Mouse (Mus musculus) mesoderm, embryonic 11.5 days (tissue): ENCODE data around the gene Phlpp1.
A peak's percentile ranks its signal among the peaks of the same experiment; 100 is the strongest.

ENCODE experiments used
- DNase-seq: peaks from one replicate; pipeline ENCODE4 v3.0.0-alpha.2; 2012; ENCODE audit warnings: low read depth, low spot score

Phlpp1 gene

DNA sequence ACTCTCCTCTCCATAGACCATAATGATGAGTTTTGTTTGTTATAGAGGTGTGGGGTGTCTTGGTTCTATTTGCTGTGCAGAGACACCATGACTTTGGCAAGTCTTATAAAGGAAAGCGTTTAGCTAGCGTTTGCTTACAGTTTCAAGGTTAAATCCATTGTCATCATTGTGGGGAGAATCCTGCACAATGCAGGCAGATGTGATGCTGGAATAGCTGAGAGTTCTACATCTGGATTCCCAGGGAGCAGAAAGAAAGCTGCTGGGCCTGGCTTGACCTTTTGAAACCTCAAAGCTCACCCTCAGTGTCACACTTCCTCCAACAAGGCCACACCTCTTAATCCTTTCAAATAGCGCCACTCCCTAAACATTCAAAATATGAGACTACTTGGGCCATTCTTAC is 7.4 kb upstream of the Phlpp1 start:
- no peak for DNase-seq

DNA sequence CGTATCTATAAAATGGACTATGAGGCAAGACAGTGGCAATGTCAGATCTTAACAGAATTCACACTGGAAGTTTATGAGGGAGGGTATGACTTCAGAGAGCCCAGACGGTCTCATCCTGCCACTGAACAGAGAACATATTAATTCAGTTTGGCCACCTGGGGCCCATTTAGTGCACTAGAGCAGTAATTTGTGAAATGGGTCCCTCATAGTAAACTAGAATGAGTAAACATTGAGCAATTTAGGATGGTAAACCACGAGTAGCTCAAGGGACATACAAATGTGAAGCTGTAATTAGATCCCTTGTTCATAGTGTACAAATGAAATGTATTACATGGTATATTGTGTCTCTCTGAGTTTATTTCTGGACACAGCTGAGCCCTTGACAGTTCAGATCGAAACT is 3.6 kb upstream of the Phlpp1 start:
- no peak for DNase-seq

DNA sequence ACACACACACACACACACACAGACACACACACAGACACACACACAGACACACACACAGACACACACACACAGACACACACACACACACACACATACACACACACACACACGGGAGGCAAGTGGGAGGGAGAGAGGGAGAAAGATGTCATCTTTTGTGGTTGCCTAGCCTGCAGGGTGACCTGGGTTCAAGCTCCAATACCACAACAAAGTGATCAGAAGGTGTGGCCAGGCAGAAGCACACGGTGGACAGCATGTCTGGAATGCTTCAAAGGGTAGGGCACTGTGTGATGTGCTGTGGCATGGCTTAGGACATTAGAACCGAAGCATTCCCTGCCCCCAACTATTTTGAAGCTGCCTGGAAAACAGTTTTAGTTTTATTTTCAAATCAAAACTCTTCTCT is 2.8 kb upstream of the Phlpp1 start:
- no peak for DNase-seq

DNA sequence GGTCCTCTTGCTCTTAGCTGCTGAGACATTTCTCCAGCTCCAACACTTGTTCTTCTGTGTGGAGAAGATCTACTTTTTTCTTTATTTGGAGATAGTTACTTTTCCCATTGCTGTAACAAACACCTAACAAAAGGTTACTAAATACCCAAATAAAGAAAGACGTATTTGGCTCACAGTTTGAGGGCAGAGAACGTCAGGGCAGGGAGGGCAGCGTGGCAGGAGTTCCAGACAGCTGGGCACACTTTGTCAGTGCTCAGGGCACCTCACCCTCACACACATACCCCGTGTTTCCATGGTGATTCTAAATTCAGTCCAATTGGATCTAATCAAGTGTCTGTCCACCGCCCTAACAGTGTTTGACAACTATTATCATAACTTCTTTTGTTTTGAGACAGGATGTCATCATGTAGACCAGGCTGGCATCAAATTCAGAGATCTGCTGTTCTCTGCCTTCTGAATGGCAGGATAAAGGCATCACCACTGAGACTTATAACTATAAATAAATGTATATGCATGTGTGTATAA is 1.7 kb upstream of the Phlpp1 start:
- no peak for DNase-seq

DNA sequence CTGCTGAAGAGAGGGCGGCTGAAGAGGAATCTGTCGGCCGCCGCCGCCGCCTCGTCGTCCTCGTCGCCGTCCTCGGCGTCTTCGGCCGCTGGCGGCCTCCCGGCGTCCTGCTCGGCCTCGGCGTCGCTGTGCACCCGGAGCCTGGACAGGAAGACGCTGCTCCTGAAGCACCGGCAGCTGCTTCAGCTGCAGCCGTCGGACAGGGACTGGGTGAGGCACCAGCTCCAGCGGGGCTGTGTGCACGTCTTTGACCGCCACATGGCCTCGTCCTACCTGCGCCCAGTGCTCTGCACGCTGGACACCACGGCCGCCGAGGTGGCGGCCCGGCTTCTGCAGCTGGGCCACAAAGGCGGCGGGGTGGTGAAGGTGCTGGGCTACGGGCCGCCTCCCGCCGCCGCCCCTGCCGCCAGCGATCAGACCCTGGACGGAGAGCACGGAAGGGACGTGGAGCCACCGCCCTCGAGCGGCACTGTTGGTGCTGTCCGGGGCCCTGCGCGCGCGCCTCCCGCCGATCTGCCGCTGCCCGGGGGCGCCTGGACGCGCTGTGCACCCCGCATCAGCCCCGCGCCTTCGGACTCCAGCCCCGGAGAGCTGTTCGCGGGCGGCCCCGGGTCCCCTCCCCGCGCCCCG is 864 bp downstream of the Phlpp1 start:
- peak; percentile 63 for DNase-seq

DNA sequence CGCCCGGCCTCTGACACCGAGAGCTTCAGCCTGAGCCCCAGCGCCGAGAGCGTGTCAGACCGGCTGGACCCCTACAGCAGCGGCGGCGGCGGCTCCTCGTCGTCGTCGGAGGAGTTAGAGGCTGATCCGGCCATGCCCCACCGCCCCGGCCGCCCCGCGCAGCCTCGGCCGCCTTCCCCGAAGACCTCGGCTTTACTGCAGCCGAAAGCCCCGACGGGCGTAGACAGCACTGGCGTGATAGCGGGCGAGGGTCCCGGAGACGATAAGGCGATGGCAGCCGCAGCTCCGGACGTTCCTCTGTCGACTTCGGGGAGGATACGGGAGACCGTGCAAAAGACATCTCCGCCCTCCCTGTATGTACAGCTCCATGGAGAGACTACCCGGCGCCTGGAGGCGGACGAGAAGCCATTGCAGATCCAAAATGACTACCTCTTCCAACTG is 1.4 kb downstream of the Phlpp1 start:
- no peak for DNase-seq

DNA sequence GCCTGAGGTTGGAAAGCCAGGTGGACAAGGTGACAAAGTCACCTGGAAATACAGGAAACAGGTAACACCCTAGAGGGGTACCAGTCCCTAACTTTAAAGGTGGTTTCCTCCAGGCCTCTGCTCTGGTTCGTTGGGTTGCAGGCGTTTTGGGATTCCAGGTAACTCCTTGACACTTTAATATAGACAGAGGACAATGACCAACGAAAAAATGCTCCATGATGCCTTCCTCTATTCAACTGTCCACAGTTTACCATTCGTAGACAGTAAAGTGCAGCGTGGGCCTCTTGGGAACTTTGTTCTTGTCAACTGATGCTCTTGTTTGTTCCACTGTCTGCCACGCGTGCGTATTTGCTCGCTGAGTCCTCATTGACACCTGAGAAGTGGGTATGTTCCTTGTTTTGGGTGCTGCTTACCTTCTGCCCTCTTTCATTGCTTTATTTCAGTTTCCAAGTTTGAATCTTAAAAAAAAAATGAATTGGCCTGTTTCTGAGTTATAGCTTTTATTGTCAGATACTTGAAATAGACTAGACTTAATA is 2.1 kb downstream of the Phlpp1 start:
- no peak for DNase-seq

DNA sequence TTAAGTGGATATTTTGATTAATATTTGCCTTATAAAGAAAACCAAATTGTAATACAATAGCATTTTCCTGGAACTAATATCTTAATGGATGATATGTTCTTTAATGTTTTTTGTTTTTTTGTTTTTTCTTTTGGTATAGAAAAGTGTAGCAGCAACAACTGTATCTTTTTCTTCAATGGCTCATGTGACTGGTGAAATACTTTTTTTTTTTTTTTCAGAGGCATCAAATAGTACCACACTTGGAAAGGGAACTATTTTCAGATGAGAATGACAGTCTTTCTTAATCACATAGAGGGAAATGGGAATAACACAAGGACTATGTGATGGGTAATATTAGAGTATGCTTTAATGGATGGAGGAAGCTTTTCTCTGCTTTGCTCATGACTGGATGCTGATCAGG is 3.0 kb downstream of the Phlpp1 start:
- DNase-seq = no peak

DNA sequence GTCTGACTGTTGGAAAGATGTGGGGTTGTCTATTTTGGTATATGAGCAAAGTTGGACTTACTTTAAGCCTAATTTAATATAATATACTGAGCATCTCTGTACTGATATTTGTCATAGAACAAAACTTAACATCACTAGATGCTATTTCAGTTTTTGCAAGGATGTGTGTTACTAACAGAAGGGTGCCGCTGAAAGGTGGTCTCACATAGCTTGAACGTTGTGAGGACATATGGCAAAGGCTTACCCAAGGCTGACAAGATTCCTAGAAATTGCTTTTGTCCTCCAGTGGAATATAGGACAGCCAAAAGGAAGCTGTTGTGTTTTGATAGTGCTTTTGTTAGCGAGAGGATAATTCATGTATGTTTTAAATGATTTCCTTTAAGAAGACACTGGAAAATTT is 3.8 kb downstream of the Phlpp1 start:
- DNase-seq = no peak

DNA sequence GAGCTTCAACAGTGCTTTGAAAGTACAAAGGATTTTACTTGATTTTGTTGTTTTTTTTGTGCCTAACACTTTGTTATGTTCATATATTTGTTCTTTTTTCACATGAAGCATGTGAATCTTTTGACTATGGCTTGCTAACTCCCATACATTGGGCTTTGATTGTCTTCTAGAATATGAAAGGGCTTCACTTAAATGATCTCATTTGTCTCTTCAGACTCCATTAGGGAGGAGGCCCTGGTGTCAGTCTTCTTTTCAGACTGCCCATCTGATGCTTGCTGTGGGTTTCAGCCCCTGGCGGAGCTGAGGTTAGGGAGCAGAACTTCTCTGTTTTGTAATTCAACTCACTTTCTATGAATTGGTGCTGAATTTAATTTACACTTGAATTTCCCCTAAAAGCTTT is 5.2 kb downstream of the Phlpp1 start:
- no peak for DNase-seq

DNA sequence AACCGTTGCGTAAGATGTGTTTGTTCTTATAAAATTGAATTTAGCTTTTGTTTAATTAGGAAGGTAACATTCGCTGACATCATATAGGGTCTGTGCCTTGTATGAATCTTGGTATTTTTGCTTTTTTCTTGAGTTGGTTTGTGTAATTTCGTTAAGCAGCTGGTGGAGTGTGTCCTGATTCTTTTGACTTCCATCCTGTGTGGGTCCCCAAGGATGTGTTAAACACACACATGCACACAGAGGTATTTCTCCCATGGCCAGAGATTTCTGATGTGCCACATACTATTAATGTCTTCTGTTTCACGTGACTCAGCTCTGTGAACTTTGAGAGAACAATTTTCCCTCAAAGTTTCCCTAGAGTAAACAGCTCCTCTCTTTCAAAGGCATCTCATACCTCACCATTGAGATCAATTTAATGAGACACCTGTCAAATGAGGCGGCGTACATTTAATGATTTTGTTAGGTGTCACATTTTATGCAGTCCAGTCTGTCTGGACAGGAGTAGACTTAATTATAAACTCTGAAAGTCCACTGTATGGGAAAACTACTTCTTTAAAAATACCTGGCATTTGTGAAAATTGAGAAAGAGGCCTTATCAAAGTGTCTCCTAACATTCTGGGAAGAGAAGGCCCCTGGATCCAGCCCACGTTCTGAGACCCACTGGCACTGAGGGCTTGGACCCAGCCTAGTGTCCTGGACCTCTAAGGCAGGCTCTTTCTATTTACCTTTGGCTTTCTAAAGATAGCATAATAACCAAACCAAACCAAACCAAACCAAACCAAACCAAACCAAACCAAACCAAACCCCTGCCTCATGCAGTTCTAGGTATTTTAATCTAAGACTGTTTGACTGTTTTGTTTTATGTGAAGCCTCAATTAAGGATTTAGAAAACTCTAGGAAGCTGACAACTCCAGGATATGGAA is 6.6 kb downstream of the Phlpp1 start:
- no peak for DNase-seq

DNA sequence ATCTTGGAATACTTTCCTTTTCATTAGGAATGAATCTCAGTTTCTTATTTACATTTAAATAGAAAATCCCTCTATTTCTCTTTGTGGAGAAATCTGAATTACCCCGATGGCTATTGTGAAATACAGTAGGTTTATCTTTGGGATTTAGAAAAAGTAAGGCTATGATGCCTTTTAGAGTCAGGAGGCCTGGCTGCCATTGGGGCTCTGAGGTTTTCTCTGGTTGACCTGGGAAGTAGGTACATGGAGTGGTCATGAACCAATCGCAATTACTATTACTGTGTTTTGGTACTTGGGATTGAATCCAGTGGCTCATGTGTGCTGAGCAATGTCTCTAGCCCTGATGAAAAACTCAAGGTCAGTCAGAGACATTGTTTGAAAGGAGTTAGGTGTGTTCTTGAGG is 12.1 kb downstream of the Phlpp1 start:
- no peak for DNase-seq

DNA sequence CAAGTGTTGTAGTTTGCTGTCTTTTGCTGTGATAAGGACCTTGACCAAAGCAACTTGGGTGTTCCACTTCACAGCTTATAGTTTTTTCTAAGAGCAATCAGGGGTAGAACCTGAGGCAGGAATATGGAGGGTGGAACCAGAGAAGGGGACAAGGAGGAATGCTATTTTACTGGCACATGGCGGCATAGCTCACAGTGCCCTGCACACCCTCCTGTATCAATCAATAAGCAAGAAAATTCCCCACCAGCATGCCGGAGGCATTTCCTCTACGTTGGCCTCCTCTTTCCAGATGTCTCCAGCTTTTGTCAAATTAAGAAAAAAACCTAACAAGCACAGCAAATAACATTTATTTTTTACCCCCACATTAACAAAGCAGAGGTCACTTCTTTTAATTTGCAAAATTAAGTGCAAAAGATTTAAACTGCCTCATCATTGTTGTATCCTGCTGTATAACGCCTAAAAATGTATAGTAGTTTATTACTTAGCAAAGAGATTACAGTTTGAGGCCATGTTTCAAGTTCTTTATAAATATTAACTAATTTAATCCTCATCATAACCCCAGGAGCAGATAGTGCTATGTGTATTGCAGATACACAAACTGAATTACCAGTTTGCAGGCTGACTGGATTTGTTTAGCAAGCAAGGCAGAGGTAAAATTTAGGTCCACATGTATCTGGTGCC is 13.4 kb downstream of the Phlpp1 start:
- no peak for DNase-seq

DNA sequence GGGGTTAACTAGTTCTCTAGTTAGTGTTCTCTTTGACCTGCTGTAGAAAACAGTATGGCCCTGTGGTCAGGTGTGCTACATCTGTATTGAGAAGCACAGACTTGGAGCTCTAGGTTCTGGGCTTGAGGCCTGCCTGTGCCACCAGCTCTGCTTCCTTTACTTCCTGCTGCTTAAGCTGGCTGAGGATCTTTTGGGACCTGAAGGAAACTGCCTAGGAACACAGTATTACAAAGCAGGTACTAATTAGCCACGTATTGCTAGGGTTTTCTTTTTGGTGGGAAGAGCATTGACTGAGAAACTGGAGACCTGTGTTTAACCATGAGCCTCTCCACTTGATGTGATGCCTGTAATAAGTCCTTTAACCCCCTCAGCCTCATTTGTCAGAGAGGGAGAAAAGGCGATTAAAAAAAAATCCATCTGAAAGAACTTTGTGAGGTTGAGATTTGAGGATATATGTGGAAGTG is 13.9 kb downstream of the Phlpp1 start:
- DNase-seq = no peak

DNA sequence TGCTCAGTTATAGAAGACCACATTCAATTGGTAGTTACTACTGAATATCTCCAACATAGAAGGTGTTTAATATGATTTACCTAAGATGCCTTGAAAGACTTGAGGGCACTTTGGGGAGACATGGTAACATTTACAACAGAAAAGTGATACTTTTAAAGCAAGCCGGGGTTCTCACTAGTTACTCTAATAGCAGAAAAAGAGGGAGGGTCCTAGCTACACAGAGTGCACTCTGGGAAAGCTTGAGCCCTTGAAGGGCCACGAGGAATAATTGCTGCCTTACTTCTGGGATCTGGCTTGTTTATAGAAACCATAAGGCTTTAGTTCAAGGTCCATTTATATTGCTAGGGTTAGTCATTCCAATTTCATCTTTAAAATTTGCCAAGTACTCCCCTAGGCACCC is 14.5 kb downstream of the Phlpp1 start:
- no peak for DNase-seq

DNA sequence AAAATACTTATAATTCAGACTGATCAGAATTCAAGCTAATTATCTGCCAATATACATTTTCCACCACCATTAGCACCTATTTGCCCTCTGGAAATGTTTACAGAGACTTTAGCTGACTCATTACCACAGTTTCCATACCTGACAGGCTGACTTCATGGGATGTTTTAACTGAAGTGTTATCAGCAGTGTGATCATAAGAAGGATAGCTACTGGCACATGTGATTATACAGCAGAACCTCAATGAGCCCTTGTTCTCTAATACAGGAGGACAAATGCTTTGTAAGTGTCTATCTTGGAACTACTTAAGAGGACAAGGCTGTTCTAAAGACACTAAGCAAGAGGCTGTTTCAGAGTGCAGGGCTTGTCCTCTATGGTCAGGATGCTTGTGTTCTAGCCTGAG is 15.9 kb downstream of the Phlpp1 start:
- DNase-seq = no peak

DNA sequence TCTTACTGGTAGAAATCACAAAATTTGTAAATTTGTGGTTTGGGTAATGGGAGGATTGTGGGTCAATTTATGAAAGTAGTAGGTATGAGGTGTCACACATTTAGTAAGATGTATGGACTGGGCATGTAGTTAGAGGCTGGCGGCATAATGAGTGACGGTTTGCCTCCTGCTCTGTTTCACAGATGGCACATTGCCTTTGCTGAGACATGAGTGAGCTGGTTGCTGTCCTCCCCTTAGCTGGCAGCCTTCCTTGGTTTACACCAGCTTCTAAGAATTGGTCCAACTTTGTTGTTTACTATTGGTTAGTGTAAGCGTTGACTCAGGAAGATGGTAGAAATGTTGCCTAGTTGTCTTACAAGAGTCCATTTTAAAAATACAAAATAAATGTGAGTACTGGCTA is 17.2 kb downstream of the Phlpp1 start:
- no peak for DNase-seq

DNA sequence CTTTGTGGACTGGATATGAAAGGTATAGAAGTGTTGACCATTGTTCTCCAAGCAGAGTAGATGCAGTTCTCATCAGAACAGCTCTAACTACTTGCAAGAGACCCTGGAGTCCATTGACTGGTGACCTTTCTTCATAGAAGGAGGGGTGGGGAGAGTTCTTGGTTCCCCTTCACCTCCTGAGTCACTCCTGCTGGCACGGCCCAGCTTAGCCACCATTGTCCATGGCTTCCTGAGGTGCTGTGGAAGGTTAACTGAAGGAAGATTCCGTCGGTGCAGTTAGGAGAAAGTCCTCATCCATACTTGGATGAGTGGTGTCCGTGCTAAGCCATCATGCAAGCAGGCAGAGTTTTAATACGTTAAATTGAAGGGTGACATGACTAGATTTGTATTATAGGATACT is 17.8 kb downstream of the Phlpp1 start:
- DNase-seq = no peak

DNA sequence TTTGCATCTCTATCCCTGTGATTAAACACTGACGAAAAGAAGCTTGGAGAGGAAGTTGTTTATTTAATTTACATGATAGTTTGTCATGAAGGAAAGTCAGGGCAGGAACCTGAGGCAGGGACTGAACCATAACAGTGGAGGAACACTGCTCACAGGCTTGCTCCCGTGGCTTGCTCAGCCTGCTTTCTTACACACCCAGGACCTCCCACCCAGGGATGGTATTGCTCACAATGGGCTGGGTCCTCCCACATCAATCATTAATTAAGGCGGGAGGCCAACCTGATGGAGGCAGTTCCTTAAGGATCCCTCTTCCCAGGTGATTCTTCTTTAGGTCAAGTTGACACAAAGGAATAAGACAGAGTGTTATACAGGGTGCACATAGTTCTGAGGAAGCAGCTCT is 19.1 kb downstream of the Phlpp1 start:
- DNase-seq = no peak

DNA sequence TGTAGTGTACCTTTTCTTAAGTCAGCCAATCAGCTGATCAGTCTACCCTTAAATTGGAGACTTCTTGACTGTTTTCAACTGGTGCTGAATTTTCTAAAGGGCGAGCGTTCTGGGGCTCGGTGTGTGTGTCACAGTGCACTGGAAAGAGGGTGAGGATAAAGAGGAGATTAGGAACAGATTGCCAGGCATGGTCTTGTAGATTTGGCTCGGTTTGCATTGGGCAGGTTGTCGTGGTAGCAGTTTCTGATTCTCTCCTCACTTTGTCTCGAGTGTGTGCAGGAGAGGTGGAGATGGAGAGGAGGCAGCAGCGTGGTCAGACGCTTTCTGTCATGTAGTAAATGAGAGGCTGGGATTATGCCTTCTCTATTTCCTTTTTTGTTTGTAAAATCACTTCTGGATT is 20.3 kb downstream of the Phlpp1 start:
- no peak for DNase-seq

DNA sequence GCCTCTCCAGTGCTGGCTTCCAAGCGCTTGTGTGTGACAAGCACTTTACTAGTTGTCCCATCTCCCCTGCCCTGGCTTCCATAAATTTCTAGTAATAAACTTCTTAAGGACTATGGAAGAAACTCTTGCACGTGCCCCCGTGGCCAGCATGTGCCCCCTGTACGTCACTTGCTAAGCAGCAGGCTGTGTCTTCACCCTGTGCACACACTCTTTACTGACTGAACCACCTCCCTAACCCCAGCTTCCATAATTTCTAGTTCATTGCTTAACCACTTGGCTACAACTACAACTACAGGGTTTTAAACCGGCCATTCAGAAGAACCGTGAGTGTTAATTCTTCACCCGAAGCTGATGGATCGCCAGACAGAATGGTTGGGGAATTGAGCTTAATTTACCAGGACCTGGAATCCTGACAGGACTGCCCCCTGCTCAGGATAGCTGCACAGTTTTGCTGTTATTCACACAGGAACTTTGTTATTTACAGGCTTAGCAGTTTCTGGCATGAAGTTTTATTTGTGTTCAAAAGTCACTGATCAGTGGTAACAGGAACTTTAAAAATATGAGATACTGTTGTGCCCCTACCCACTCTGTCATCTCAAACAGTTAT is 21.4 kb downstream of the Phlpp1 start:
- no peak for DNase-seq

DNA sequence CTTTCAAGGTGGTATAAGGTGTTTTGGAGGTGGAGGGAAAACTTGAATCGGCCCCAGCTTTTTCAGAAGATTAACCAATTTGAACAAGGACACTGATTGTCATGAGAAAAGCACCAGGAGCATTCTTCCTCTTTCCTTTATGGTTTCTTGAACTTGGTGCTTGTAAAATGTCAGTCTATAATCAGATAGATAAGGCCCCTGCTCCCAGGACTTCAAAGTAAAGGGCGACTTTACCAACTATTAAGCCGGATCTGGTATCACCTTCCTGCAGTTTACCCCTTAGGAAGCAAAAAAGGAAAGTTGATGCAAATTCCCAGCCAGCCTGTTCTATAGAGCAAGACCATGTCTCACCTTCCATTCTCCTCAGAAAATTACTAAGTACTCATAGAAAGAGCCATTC is 21.9 kb downstream of the Phlpp1 start:
- no peak for DNase-seq
